Mouse (Mus musculus) right cerebral cortex, adult 2 months (tissue): Measurements from ENCODE around the gene Ctbs.

Source experiments
- DNase-seq, 2 experiments: peaks; one replicate each; pipeline ENCODE4 v3.0.0; 2021 to 2022; ENCODE audit warnings: low spot score in 2 of 2

Gene Ctbs

DNA sequence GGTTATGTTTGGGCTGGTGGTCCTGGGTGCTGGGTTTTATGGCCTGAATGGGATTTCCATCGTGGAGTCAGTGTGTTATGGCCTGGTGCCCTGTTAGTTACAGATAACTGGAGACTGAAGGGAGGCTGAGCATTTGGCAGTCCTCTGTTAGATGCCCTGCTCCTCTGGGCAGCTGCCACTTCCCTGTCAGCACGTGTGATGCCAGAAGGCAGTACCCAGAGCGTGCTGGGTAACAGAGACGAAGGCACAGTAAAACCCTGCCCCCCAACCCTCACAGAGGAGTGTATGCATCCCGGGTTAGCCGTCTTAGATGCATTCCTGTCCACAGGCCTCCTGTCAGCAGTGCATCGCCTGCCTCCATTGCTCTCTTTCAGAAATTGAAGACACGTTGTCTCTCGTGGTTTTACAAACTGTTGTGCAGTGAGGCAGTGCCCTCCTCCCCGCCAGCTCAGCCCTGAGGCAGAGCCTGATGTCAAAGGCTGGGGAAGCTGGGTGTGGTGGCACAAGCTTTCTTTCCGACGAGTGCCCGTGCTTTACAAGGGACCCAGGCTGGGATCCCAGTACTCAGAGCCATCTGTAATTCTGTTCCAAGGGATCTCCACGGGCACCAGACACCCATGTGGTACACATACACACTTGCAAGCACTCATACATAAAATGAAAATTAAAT lies 15.8 kb upstream of the Ctbs start:
- no peak for DNase-seq

DNA sequence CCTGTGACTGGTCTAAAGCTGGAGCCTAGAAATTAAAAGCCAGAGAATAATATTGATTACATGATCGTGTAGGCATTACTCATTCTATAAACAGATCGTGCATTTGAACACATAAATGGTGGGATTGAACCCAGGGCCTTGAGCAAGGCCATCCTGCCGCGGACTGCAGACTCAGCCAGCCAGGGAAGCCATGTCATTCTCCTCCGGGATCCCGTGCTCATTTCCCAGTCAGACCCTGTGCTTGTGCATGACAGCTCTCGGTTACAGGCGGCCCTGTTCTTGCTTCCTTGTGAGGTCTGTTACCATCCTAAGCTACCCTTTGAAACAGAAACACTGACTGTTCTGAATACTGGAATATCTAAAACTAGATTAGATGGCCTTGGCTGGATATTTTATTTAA lies 14.9 kb upstream of the Ctbs start:
- DNase-seq, result no peak

GRCm38 (mm10) chr3:146435533-146435932 lies 14.1 kb upstream of the Ctbs start:
- no peak for DNase-seq

DNA sequence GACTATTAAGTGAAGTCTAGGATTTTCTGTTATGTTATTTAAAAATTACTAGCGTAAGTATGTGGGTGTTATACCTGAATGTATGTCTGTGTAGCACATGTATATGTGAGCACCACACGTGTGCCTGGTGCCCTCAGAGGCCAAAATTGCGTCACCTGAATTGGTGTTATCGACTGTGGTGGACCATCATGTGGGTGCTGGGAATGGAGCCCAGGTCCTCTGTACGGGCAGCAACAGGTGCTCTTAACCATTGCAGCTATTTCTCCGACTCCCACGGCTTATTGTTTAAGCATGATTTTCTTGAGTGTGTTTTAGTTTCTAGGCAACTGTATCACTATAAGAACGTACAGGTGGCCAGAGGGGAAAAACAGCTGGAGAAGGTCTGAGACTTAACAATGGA lies 13.5 kb upstream of the Ctbs start:
- no peak for DNase-seq

GRCm38 (mm10) chr3:146440011-146440410 lies 9.6 kb upstream of the Ctbs start:
- no peak for DNase-seq

- DNase-seq, result no peak
These were observed 9.2 kb upstream of the Ctbs start for GRCm38 (mm10) chr3:146440422-146440821.

DNA sequence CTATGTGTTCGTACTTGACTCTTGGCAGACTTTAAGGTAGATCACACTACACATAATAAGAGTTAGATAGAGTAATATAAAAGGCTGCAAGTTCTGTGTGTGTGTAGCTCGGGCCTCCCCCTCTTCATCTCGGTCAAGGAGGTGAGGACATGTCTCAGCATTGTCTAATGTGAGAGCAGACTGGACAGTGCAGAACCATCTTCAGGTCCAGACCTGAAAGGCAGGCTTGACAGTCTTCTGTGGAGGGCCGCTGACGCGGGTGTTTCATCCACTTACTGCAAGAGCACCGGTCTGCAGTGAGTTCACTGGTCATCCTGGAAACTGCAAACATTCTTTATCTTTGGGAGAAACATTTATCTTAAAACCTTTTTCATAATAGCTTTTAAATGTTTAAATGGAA lies 7.1 kb upstream of the Ctbs start:
- DNase-seq, result no peak

DNA sequence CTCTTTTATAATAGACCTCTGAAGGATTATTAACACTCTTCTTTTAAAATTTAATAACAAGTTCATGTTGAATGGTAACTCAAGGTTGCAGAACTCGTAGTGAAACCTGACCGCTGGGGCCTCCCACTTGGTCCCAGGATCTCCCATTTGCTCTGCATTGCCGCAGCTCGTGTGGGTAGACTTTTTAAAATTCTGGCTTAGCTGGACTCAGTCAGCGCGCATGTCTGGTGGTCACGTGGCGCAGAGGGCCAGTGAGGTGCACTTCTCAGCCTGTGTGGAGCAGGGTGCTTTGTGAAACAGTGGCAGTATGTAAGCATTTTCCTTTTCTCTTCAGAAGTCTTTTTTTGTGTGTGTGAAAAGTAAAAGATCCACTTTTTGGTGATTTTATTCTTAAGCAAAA lies 6.7 kb upstream of the Ctbs start:
- DNase-seq, result no peak

DNA sequence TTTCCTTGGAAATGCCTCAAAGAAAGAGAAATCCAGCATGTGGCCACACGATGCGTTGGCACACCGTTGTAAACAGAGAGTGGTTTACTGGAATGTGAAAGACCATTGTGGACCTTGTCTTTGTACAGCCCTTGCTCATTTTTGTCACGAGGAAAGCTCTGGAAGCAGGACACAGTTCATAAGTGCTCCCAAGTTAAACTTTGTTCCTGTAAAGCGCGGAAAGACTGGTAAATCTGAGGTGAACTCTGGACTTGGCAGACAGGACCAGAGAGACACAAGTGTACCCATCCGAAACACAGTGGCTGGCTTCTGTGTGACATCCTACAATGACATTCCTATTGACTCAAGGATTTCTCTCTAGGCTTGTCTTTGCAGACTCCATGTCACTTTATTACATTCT lies 6.2 kb upstream of the Ctbs start:
- no peak for DNase-seq

GRCm38 (mm10) chr3:146444880-146445279 lies 4.7 kb upstream of the Ctbs start:
- DNase-seq, result no peak

DNA sequence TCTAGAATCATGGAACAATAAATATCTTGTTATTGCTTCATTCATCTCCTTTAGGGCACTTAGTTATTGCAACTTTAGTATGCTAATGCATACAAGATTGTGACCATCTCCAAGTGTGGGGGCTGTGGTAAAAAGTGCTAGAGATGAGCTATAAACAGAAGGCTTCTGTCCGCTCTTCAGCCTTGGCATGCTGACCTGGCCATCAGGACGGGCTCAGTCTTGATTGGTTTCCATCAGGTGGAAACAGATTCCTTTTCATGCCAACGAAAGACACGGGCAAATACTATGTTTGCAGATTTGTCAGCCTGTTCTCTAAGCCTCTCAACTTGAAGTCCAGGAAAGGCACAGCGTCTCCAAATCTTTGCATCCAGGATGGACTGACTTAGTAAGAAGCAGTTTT lies 2.4 kb upstream of the Ctbs start:
- DNase-seq, result no peak

DNA sequence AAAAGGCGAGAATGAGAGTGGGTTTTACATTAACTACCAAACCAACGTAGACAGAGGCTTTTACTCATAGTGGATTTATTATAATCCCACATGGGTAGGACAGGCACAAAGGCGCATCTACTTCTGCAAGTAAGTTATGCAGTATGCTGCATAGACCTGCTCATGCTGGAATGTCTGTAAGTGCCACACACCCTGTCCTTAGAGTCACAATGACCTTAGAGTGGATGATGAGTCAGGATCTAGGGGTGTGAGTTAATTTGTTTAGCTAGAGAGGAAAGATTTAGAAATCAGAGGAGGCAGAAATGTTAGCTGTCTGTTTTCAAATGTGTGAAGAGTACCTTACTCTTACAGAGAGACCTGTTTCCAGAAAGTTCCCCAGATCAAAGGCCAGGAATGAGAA lies 2.0 kb upstream of the Ctbs start:
- DNase-seq, result no peak

DNA sequence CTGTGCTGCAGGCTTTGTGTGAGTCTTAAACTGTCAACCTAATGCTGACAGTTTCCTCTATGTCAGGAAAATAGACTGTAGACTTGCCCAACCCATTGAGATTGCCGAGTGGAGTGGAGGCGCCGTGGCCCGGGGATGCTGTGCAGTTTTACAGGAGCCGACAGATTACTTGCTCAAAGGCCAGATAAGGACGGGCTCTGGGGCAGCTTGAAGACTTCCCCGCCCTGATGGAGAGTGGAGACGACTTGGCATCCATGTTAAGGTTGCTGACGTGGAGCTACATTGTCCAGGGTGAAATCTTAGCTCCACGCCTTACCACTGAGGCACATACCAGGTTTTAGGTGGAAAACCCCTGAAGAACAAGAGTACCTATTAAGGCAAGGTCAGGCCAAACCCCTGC lies 1.2 kb upstream of the Ctbs start:
- no peak for DNase-seq

- no peak for DNase-seq
These were observed 626 bp upstream of the Ctbs start for GRCm38 (mm10) chr3:146448969-146449368.

GRCm38 (mm10) chr3:146450371-146450841 lies 811 bp downstream of the Ctbs start:
- peak; percentile 90 for DNase-seq

DNA sequence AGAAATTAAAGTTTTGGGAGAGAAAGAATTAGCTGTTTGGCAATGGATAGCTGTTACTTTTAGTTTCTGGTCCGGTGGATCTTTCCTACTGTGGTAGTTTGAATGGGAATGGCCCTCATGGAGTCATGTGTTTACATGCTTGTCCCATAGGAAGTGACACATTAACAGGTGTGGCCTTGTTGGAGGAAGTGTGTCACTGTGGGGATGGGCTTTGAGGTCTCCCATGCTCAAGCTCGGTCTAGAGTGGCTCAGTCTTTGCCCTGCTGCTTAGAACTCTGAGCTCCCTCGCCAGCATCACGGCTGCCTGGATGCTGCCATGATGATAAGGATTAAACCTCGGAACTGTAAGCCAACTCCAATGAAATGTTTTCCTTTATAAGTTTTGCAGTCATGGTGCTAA lies 1.8 kb downstream of the Ctbs start:
- no peak for DNase-seq

- no peak for DNase-seq
These were observed 13.3 kb downstream of the Ctbs start for GRCm38 (mm10) chr3:146462939-146463338.

- no peak for DNase-seq
These were observed 19.6 kb downstream of the Ctbs start for GRCm38 (mm10) chr3:146469226-146469625.

DNA sequence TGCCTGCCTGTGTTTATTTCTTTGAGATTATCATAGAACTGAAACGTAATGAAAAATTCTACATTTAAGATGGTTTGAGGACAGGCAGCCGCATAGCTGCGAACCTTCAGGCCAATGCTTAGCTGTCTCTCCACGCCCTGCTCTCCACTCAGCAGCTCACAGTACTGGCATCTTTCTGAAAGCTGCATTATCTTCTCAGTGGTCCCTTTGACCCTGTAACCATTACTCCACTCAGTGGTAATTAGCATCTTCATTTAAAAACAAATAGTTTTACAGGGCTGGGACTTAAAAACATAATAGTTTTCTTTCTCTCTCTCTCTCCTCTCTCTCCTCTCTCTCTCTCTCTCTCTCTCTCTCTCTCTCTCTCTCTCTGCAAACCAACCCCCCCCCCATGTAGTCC lies 23.1 kb downstream of the Ctbs start:
- DNase-seq, result no peak

GRCm38 (mm10) chr3:146473741-146474140 lies 24.1 kb downstream of the Ctbs start:
- no peak for DNase-seq

DNA sequence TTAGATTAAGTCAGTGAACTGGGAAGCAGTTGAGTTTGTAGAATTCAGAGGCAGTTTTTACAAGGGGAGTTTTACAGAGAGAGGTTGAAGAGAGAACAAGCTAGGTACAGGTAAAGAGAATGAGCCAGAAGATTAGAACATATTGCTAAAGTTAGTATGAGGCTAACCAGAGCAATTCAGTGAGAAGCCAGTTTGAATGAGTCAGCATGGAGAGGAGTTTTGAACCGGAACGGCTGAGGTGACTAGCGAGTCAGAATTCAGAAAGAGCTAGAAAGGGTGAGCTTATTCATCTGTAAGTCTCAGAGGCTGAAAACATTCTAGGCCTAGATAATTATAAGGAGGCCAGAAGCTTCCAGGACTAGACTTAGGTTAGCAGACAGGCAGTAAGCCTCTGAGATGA lies 24.8 kb downstream of the Ctbs start:
- DNase-seq, result no peak

- no peak for DNase-seq
These were observed 32.4 kb downstream of the Ctbs start for GRCm38 (mm10) chr3:146482044-146482443.

DNA sequence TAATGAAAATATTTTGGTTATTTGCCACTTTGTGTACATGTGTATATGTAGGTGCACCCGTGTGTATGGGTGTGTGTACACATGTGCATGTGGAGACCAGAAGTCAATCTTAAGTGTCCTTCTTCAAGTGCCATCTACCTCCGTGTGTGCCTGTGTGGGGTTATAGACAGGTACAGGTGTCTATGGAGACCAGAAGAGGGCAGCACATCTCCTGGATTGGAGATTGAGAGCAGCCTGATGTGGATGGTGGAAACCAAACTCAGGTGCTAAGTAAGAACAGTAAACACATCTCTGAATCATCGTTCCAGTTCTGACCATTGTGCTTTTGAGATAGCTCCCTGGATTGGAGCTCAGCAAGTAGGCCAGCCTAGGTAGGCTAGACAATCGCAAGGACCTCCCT lies 36.9 kb downstream of the Ctbs start:
- no peak for DNase-seq

GRCm38 (mm10) chr3:146494941-146495340 lies 45.3 kb downstream of the Ctbs start:
- no peak for DNase-seq
